Comparison of ENCODE assay signal across 22 mouse cellular contexts in the genomic region with DNA sequence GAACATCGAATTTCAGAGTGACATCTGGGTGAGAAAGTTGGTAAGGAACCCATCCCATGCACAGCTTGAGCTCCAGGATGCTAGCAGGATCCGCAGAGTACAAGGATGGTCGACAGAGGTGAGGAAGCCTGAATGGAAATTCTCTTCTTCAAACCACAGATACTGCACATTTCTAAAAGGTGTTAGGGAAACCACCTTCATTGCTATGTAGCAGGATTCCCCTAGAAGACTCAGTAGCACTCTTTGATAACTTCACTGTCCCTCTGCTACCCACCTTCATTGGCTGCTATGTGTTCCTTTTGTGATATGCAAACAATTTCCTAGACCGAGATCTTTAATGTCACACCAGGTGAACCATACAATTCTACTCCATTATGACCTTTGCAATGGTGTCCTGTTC.
DNase-seq lines count a peak whose midpoint lies in the region; TF ChIP-seq lines count a peak whose summit lies in the region.
"Had no signal": no experiment of that assay in that cellular context is flagged by ENCODE, and none has a peak within 500 bp of the region (broad histone marks: within the 10 kb centered on the region; RNA-seq: fewer than 3 reads in every experiment).

No protein-coding gene starts in this region.

- H3K27ac ChIP-seq in layer of hippocampus, adult 2 months, result 0 out of 2 replicates have a peak overlapping the region, but pooled peaks have one; percentile 18
- H3K27ac ChIP-seq in CH12.LX (ENCODE audit: insufficient read depth, low read depth), result no peak overlapping the region
- H3K27ac ChIP-seq: forebrain, embryonic 10.5 days; gastrocnemius, adult 2 months; heart, embryonic 15.5 days; hindbrain, embryonic 15.5 days had no signal

- in situ Hi-C loops in CH12.LX (cut with MboI; ENCODE audit: low pct_ligation_motif_present, low pct_unique_long_range_greater_than_20kb, low sequenced_read_pairs), result no loop called here

- DNase-seq in layer of hippocampus, adult 2 months (ENCODE audit: low spot score in 2 of 2), result no peak
- DNase-seq in layer of hippocampus, adult 9-11 months, result no peak
- DNase-seq in CH12.LX (ENCODE audit: extremely low read depth), result no peak
- DNase-seq in induced T-regulatory cell, adult 2 months (ENCODE audit: low read depth), result peak; percentile 42
- no peak for DNase-seq in lung, postnatal 36 days
- no peak for DNase-seq in kidney, postnatal 25 days
- no peak for DNase-seq in adrenal gland, adult 2 months
- DNase-seq: adrenal gland, postnatal 14 days; cerebellum, adult 11 months; cerebellum, adult 2 months; cerebellum, postnatal 10 days; forebrain, postnatal 0 days; gastrocnemius, adult 2 months; gastrocnemius, postnatal 14 days; heart, adult 18-20 months; heart, postnatal 10 days; heart, postnatal 4 days; kidney, adult 18-20 months had no signal

- no peak overlapping the region for H3K4me2 ChIP-seq in CH12.LX (ENCODE audit: insufficient read depth, low read depth, poor library complexity, severe bottlenecking)
- H3K4me2 ChIP-seq: heart, embryonic 12.5 days; heart, embryonic 15.5 days; hindbrain, embryonic 15.5 days had no signal

- H3K27me3 ChIP-seq in CH12.LX (replicated peaks), result no peaks in the 10 kb centered on the region
- H3K27me3 ChIP-seq: heart, embryonic 12.5 days; heart, embryonic 15.5 days; hindbrain, embryonic 15.5 days had no signal

- no peak for TF ChIP-seq RAD21 in CH12.LX (IDR thresholded peaks at IDR 0.05; ENCODE audit: low read depth, low read length)

- TF ChIP-seq CTCF in layer of hippocampus, adult 2 months (conservative IDR thresholded peaks at IDR 0.05), result no peak
- no peak for TF ChIP-seq CTCF in CH12.LX (conservative IDR thresholded peaks at IDR 0.05 in 1 of 2, IDR thresholded peaks at IDR 0.05 in 1 of 2; ENCODE audit: low read depth in 2 of 2, low read length in 2 of 2)

- peaks cover 6 to 30% of the 10 kb centered on the region in 2 experiments for H3K4me1 ChIP-seq in CH12.LX (ENCODE audit: control insufficient read depth in 1 of 2, insufficient read depth in 2 of 2)
- H3K4me1 ChIP-seq: hindbrain, embryonic 15.5 days had no signal

- no peak for TF ChIP-seq POLR2A in CH12.LX (IDR thresholded peaks at IDR 0.05; ENCODE audit: low read depth, low read length)

- no peak overlapping the region for H3K4me3 ChIP-seq in layer of hippocampus, adult 2 months
- no peak overlapping the region for H3K4me3 ChIP-seq in CH12.LX (replicated peaks in 1 of 3; ENCODE audit: low read depth in 2 of 3, low read length in 2 of 3, poor library complexity in 1 of 3)
- H3K4me3 ChIP-seq: forebrain, embryonic 10.5 days; gastrocnemius, adult 2 months; heart, embryonic 12.5 days; heart, embryonic 15.5 days; hindbrain, embryonic 15.5 days had no signal

- no peaks in the 10 kb centered on the region for H3K36me3 ChIP-seq in CH12.LX (replicated peaks in 1 of 2; ENCODE audit: control insufficient read depth in 1 of 2, insufficient read depth in 1 of 2, low read length in 1 of 2)
- H3K36me3 ChIP-seq: forebrain, embryonic 10.5 days; heart, embryonic 12.5 days; heart, embryonic 15.5 days; hindbrain, embryonic 15.5 days had no signal

- no peak; the same call in 1 of the 2 replicates for TF ChIP-seq EP300 in CH12.LX (IDR thresholded peaks at IDR 0.05; ENCODE audit: low read length)

- dilution Hi-C loops in CH12.LX (cut with MboI; ENCODE audit: extremely low pct_ligation_motif_present, extremely low pct_unique_long_range_greater_than_20kb, low sequenced_read_pairs), result no loop called here

- no peaks in the 10 kb centered on the region for H3K79me2 ChIP-seq in CH12.LX (replicated peaks; ENCODE audit: control insufficient read depth, extremely low read depth, insufficient read depth, poor library complexity, severe bottlenecking)

- no peak overlapping the region for H3K9ac ChIP-seq in CH12.LX (ENCODE audit: insufficient read depth, low read depth)
- H3K9ac ChIP-seq: forebrain, postnatal 0 days; heart, embryonic 12.5 days; heart, embryonic 15.5 days; hindbrain, embryonic 15.5 days had no signal

- no peaks in the 10 kb centered on the region for H3K9me3 ChIP-seq in CH12.LX (replicated peaks; ENCODE audit: low read length)
- H3K9me3 ChIP-seq: forebrain, embryonic 10.5 days; heart, embryonic 12.5 days; heart, embryonic 15.5 days; hindbrain, embryonic 15.5 days had no signal

TF ChIP-seq in CH12.LX, 34 proteins besides CTCF, POLR2A, EP300 and RAD21:
- no peak for TF ChIP-seq PAX5 (IDR thresholded peaks at IDR 0.05; ENCODE audit: low read length)
- peak; percentile 13; the same call in 1 of the 2 replicates for TF ChIP-seq IRF4 (IDR thresholded peaks at IDR 0.05; ENCODE audit: low read depth, low read length)
- TF ChIP-seq BHLHE40 (IDR thresholded peaks at IDR 0.05; ENCODE audit: low read depth, low read length), result 0 out of 2 replicates have a peak, but pooled peaks have one; percentile 20
- no peak for TF ChIP-seq KAT2A (IDR thresholded peaks at IDR 0.05; ENCODE audit: insufficient replicate concordance, low read length)
